Mouse (Mus musculus) right cerebral cortex, postnatal 25 days (tissue): ENCODE data around the gene Prkcz.
"Not testable (repeated sequence)": the region's sequence is repeated elsewhere in the genome, so short reads cannot be mapped to it uniquely, and the experiment has no call there.

Experiments used
- DNase-seq: peaks from one replicate; pipeline ENCODE4 v3.0.0; 2022

Prkcz gene

DNA sequence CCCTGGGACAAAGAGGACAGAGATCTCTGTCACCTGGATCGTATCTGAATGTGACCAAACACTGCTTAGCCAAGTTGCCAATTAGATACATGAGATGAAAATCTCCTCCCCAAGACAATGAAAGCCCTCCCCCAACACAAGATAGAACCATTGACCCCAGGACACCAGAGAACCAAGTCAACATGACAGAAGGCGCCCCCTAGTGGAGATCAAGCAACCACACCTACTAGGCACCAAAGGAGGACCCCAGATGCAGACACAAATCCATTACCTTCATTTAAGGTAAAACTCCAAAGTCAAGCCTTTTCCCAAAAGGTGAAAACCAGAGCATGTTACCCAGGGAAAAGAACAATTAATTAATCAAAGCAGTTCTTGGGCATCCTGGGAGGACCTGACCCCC lies 3.6 kb downstream of the Prkcz start:
- no peak for DNase-seq

DNA sequence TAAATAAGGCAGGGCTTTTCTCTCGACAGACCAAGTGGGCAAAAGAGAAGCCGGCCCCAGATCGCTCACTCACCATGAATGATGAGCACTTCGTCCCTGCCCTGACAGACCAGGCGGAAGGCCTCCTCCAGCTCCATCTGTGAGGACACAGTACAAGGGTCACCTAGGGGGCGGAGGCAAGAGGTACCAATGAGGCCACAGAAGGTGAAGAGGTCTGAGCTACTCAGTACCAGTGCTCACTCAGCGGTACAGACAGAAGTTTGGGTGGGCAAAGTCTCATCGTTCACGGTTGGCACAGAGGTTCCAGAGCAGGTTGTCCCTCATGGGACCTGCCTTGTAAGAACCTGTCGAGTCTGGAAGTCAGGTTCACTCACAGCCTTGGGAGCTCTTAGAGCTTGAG lies 4.8 kb downstream of the Prkcz start:
- DNase-seq = no peak

DNA sequence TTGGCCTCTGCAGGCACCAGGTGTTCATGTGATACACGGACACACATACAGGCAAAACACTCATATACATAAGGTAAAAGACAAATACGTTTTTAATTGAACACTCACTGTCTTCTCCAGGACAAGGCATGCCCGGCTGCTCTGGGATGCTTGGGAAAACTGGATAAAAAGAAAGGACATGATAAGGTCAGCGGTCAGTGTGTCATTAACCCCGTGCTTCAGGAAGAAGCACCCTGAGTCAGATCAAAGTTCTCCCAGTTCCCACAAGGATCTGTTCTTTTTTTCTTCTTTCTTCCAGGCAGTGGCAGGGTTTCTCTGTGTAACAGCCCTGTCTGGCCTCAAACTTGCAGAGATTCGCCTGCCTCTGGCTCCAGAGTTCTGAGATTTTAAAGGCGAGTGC lies 6.6 kb downstream of the Prkcz start:
- DNase-seq = no peak

DNA sequence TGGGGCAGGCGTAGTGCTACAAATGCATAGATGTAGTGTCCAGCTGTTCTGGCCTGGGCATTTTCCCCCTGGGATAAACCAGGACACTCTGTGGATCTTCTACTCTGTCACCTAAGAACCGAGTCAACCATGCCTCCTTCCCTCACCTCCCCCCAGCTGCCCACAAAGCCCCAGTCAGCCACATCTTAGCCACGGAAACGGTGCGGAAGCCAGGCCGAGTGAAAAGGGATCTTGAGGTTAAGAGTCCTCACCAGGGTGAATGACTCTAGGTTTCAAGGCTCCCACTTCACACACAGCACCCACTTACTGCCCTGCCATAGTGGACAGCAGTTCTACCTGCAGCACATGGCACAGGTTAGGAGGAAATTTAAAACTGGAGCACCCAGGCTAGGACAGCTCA lies 7.1 kb downstream of the Prkcz start:
- no peak for DNase-seq

DNA sequence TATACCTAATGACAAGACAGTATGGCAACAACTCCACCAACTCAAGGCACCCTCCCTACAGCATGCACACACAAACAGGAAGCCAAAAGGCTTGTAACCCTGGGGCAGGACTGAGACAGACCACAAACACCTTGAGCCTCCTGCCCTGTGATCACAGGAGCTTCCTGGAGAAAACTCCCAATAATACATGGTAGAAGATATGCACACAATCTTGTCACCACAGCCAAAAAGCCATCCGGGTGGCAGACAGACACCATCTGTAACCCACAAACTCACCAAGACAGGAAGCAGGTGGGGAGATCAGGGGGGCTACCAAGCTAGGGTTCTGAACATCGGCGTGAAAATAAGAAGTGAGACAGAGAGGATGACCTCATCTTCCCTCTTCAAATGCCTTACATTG lies 8.6 kb downstream of the Prkcz start:
- DNase-seq = no peak

DNA sequence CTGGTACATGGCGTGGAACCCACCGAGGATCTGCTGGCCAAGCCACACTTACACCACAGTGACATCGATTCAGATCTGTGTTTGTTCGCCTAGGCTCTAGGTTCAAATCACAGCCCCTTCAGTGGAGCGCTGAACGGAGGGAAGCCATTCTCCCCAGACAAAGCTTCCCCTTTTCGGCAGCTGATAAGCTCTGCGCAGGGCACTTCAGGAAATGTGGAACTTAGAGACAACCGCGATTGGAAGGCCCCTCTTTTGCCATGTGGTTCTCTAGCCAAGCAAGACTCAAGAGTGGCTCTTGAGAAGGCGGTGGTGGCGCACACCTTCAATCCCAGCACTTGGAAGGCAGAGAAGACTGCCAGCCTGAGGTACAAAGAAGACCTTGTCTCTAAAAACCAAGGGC lies 14.8 kb downstream of the Prkcz start:
- no peak for DNase-seq

DNA sequence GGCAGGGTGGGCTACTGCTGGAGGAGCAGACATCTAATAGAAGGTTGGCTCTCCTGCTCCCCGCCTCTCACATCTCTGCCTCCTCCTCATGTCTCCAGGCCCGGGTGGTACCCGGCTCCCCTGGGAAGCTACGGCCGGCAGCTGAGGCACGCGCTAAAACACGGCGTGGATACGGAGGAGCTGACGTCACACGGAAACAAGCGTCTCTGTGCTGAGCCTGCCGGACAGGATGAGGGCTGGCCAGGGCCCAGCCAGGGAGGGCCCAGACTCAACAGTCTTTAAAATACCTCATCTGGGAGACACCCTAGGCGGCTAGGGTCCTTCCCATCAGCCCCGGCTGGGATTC lies 15.6 kb downstream of the Prkcz start:
- DNase-seq = peak; percentile 89

DNA sequence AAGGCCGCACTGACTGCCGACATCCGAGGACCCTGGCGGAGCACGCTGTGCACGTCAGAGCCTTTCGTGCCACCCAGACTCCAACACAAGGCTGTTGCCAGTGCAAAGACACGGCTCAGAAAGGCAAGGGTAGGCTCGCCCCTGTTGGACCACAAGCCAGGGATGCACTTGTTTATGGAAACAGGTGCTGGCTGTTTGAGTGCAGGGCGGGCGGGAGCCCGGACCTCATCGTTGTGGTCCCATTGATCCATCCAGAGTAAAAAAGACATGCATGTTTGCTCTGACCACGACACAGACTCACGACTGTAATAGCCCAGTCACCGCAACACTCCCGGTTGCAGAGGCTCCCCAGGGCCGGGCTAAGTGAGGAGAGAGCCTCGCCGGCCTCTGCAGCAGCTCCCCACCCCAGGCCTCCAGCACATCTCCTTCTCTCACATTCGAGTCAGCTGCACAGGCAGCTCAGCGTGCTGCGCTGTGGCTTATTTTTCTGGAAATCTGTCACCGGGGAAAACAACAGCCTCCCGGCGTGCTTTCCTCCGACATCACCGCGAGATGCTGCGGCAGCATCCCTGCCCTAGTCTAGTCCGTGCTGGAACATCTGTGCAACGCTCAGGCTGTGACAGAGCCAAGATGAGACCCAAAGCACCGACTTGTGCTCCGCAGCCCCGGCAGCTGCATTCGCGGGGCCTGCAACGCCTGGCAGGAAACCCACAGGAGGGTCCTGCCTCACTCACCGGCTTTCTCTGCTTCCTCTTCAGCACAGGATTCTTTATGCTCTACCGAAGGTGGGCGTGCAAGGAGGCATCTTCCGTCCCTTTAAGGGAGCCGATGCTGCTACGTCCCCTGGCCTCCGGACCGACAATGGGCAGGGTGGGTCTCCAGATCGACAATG lies 16.2 kb downstream of the Prkcz start:
- peak; percentile 57 for DNase-seq

DNA sequence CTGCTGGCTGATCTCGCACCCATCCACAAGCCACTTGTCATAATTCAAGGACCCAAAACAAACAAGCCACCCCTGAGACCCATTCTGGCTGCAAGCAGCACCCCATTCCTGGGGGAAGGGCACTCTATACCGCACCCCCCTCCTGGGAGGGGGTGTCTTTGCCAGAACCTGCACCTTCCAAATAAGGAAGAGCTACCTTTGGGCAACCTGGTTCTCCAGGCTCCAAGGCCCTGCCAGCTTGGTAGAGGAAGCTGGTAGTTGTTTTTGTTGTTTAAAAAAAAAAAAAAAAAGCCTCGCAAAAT lies 16.9 kb downstream of the Prkcz start:
- peak; percentile 40 for DNase-seq

DNA sequence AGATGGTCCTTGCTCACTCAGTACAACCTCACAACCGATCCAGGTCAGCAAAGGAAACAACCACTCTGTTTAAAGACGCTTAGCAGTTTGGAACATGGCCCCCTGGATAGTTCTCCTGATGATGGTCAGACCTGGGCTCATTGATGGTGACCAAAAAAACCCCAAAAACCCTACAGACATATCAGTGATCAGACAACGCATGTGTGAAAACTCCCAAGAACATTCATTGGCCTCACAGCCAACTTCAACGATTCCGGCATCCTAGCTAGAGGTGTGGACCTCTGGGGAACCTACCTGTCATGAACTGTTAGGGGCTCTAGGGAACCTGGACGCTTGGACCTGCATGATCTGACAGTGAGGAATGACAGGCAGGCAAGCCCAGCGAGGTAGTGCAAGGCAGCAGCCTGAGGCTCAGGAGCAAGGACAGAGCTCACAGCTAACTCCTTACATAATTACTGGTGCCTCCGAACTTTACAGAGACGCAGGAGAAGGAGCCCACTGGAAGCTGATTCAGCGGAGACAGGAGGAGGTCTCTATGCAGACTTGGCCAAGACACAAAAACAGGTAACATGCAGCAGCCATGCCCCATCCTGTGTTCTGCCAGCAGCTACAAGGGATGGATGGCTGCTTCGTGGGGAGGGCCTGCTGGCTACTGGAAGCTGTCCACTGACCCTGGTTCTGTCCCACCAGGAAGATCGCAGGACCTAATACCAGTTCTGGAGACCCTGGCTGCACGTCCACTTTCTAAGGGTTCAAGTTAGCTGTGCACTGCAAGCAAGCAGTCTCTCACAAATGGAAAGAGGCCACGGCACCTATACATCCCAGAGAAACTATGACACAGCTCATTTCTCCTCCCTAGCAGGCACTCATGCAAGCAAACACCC lies 17.5 kb downstream of the Prkcz start:
- peak; percentile 40 for DNase-seq

DNA sequence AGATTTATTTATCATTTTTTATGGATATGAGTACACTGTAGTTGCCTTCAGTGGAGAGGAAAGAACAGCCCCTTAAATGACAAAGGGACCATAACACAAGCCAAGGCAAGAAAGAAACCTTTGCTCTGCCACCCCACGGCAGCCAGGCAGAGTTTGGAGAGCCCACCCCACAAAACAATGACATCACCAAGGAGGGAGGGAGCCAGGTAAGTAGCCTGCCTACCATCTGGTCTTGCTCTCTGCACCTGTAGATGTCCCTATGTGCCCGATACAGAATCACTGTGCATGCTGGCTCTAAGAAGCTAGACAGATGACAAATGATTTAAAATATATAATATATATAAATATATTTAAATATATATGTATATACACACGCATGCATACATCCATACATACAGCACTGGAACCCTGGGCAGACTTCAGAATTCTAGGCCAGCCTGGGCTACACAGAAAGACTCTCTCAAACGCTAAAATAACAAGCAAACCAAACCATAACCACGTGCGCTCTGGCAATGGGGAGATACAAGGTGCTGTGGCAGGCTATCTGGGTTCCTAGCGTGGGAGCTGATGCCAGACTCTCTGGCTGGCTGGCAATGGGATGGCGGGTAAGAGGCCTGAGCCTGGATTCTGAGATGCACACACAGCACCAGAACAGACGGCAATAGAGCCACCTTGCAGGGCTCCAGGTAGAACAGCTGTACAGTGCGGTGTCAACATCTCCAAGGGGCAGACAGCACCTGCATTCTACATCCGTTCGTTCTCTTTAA lies 24.7 kb downstream of the Prkcz start:
- DNase-seq = no peak

DNA sequence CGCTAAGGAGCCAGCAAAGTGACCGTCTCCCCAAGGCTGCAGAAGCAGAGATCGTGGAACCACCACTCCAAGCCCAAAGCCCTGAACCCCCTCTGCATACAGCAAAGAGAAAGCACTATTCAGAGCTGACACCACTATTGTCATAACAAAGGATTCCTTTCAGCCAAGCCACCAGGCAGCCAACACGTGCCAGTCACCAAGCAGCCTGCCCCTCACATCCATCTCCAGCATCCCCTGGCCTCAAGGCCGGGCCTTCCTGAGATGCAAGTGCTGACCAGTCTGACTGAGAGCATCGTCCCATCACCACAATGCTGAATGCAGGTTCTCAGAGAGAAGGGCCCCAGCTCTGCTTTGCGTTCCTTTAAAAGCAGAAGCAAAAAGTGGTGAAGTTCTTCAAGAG lies 28.9 kb downstream of the Prkcz start:
- no peak for DNase-seq

DNA sequence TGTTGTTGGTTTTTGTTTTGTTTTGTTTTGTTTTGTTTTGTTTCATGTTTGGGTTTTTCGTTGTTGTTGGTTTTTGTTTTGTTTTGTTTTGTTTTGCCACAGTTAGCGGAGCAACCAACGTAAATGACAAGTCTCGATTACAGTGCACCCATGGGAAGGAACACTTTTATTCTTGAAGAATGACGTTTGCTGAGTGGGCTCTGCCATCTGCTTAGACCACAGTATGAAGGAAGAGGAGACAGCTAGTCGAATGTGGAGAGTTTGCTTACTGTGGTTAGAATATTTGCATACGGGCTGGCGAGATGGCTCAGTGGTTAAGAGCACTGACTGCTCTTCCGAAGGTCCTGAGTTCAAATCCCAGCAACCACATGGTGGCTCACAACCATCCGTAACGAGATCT lies 32.8 kb downstream of the Prkcz start:
- DNase-seq = not testable (repeated sequence)

DNA sequence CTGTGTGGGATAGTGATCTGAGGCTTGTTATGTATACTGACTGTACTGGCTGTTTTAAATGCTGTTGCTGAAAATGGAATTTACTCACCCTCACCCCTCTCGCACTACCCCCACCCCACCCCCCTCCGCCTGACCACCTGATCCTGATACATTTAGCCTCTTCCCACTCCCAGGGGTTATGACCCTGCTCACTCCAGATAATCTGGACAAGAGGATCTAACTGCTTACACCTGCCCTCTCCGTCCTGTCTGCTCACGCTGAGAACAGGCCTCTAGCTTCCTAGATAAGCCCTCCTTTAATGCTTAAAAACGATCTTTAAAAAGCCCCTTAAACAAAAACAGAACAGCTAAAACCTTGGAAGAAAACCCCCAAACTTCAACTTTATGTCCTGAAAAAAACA lies 35.4 kb downstream of the Prkcz start:
- DNase-seq = no peak

DNA sequence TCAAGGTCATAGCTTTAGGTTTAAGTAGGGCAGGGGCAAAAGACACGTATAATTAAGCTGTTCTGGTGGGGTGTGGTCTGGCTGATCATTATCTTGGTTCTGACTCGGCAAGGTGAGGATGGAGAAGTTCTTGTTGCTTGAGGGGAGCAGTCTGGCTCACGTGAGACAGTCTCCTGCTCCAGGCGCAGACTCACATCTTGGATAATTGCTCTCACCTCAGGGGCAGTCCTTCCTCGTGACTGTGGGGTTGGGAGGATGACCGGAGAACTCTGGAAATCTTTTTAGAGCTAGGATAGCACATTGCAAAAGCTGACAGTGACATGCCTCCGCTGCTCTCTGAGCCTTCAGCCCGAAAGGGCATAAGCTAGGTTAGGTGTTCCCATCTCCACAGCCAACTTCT lies 36.6 kb downstream of the Prkcz start:
- DNase-seq = no peak

DNA sequence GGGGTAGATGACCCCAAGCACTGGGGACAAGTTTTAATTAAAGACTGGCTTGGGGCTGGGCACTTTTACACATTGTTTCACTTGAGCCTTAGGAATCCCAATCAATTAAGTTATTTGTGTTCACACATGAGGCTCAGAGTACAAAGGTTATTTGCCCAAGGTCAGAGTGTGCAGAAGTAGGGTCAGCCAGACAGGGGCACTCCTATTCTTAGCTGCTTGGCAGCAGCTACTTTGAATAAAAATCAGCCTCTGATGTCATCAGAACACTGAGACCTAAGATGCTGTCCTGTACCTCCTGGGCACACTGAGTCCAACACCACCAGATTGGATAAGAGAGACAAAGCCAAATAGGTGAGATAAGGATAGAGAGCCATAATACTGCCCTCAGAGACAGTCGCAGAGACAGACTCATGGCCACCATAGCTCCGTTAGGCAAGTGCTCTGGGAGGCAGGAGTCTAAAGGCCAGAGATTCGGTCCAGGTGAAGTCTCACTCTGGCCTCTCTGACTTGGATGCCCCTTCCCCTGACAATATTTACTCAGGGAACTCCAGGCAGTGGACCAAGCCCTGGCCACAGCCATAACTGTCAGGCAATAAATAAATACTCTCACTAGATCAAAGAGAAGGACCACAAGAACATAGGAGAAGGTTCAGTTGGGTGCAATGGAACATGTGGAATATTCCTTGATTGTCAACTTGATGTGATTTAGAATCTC lies 37.9 kb downstream of the Prkcz start:
- DNase-seq = no peak

DNA sequence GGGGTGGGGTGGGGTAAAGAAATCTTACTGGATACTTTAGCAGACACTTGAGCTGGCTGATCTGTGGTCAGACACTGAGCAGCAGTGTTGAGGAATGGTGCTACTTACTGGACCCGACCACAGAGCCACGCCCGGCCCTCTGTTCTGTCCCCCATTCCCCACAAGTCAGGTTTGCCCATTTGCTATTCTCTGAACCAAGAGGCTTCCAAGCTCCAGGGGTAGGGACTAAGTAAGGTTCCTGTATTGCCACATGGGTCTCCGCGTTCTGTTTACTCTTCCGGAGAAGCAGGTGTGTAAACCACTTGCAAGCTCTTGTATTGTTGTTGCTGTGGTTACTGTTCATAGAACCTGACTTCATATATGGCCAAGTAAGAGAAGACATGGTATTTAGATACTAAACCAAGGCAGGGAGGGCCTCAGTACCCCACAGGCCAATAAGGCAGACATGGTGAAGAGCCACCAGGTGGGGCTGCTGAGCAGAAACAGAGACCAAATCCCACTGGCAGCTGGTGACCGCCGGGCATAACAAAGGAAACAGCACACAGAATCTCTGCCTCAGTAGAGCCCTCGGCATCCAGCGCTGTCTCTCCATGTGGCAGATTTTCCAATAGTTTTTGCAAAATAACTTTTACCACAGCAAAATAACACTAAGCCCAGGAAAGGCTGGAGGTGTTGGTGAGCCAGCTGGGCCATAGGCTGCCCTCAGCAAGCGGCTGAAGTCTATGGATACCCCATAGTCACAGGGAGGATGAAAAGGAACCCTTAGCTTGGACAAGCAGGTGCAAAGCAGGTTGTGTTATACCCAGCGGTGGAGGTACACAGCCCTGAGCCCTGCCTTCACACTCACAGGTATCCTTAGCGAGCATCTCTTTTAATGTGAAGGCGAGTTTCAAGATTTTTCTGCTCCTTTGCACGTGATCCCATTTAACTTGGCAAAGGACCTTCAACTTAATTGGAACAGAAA lies 40.6 kb downstream of the Prkcz start:
- no peak for DNase-seq

DNA sequence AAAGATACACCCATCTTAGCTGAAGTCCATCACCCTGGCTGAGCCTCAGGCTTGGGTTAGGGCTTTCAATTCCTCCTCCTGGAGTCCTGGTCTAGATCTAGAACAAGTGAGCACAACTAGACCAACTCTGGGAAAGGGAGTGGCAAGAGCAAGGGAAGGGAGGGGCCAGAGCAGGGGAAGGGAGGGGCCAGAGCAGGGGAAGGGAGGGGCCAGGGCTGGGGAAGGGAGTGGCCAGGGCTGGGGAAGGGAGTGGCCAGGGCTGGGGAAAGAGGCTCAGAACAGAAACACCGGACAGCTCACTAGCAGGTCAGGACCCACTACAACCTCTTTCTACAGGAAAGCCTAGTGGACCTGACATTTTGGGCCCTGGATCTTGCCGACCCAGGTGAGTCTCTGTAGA lies 42.9 kb downstream of the Prkcz start:
- no peak for DNase-seq

DNA sequence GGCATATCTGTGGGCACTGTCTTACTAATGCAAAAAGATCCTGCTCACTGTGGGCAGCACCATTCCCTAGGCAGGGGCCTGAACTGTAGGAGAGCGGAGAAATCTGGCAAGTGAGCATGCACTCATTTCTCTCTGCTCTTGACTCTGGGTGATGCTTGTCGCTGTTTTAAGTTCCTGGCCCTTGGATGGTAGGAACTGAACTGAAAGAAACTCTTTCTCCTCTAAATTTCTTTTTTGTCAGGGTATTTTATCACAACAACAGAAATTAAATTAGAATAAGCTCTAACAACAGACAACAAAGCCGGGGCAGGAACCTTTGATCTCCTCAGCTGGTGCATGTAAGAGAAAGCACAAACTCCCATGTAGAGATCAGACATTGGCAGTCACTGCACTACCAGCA lies 46.1 kb downstream of the Prkcz start:
- no peak for DNase-seq

DNA sequence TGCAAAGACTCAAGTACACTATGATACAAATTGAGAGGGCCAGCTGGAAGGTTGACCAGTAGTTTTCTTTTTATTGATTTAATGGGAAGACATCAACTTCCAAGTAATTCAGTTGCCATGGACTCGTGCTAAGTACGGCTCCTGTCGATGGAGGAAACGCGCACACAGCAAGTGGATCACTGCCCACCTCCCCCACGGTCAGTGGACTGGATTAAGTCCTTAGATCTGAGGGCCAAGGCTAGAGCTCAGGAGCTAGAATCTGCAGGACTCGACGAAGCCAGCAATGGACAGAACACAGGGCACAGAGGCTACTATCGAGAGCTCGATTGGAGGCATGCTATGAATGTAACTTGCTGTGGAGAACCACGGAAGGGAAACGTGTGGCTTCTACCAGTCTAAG lies 52.5 kb downstream of the Prkcz start:
- DNase-seq = no peak

DNA sequence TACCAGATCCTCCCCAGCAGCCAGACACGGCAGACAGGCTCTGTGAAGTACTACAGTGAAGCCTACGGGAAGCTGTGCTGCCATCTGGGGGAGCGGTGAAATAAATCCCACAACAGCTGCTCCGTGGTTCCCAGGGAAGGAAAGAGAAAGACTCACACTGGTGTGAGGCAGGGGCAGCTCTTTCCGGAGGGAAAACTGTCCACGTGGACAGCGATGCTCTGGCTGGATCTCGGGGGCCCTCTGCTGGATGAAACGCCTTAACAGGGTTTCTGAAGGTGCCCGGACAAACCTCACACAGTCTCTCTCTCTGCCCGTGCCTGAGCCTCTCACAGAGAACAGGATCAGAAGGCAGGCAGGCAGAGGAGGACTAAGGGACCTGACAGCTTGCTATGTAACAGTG lies 53.1 kb downstream of the Prkcz start:
- DNase-seq = peak; percentile 83

DNA sequence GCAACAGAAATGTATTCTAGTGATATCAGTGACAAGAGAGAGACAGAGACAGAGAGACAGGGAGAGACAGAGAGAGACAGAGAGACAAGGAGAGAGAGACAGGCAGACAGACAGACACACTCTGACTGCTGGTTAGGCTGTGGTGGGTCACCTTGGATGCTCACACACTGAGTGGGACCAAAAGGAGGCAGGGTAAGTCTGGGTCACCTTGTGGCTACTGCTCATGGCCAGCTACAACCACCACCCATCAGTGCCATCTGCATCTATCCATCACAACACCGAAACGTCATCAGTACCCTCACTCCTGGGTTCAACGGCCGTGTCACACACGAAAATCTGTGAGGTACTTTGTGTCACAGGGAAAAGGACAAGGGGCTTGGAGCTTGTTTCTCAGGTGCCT lies 53.6 kb downstream of the Prkcz start:
- no peak for DNase-seq
